Mouse (Mus musculus): ENCODE data around the gene Lclat1. TPM values are rescaled to one million over a fixed set of nuclear protein-coding genes. Genes with fewer than 3 reads are reported as not detected.

Gene Lclat1
- polyA plus RNA-seq, 1 experiment from 2014 or later = 19.9 TPM

DNA sequence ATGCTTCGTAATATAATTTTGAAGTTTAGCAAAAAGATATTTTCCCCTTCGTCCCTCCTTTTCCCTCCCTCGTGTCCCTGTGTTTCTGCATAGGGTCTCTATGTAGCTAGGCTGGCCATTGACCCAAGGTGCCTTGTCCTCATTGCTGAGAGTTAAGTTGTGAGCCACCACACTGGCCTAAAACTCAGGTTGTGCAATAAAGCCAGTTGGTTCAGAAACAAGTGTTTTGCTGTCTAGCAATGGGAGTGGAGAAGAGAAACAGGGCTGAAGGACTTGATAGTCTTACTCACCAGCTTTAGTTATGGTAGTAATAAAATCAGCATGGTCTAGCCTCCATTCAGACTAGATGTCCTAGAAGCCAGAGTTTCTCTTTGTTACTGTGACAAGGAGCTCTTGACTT, 10.3 kb downstream of the Lclat1 start:
- 85% methylated on average over 3 of the region's 3 CpGs for WGBS
- Histone ChIP-seq H3K27ac (replicated peaks; ENCODE audit: low read depth, low read length) (no peak overlapping the region), H3K27me3 (replicated peaks; ENCODE audit: control insufficient read depth, insufficient read depth, low read length) (no peaks in the 10 kb centered on the region), H3K4me2 (ENCODE audit: low read depth, low read length) (no peak overlapping the region), H3K9ac (ENCODE audit: low read depth, low read length) (no peak overlapping the region), H3K4me3 (ENCODE audit: low read depth, low read length) (no peak overlapping the region), H3K4me1 (ENCODE audit: control insufficient read depth, insufficient read depth, low read length) (no peaks in the 10 kb centered on the region), H3K36me3 (ENCODE audit: control insufficient read depth, insufficient read depth, low read length) (no peaks in the 10 kb centered on the region), H3K9me3 (ENCODE audit: control insufficient read depth, low read length) (no peaks in the 10 kb centered on the region)
- DNase-seq (ENCODE audit: low spot score) (no peak), ATAC-seq (ENCODE audit: low read depth) (no peak)

DNA sequence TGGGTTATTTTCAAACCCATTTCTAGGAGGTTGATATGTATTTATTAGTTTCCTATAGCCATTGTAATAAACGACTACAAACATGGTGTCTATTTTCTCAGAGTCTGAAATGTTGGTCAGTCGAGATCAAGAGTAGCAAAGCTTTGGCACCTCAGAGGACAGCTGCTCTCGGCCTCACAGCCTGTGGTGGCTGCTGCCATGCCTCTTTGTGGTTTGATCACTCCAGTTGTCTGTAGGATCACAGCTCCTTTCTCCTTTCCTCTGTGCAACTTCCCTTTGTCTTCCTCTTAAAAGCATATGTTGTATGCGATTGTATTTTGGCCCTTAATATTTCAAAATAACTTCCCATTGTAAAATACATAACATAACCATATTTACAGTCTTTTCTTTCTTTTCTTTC, 10.9 kb downstream of the Lclat1 start:
- H3K36me3 ChIP-seq (ENCODE audit: control insufficient read depth, insufficient read depth, low read length) = no peaks in the 10 kb centered on the region
- H3K4me1 ChIP-seq (ENCODE audit: control insufficient read depth, insufficient read depth, low read length) = no peaks in the 10 kb centered on the region
- no peak overlapping the region for H3K4me2 ChIP-seq (ENCODE audit: low read depth, low read length)
- no peak for DNase-seq (ENCODE audit: low spot score)
- H3K27me3 ChIP-seq (replicated peaks; ENCODE audit: control insufficient read depth, insufficient read depth, low read length) = no peaks in the 10 kb centered on the region
- no peak overlapping the region for H3K9ac ChIP-seq (ENCODE audit: low read depth, low read length)
- ATAC-seq (ENCODE audit: low read depth) = no peak
- H3K27ac ChIP-seq (replicated peaks; ENCODE audit: low read depth, low read length) = no peak overlapping the region
- no peaks in the 10 kb centered on the region for H3K9me3 ChIP-seq (ENCODE audit: control insufficient read depth, low read length)
- H3K4me3 ChIP-seq (ENCODE audit: low read depth, low read length) = no peak overlapping the region
- WGBS = 74% methylated on average over 4 of the region's 4 CpGs

DNA sequence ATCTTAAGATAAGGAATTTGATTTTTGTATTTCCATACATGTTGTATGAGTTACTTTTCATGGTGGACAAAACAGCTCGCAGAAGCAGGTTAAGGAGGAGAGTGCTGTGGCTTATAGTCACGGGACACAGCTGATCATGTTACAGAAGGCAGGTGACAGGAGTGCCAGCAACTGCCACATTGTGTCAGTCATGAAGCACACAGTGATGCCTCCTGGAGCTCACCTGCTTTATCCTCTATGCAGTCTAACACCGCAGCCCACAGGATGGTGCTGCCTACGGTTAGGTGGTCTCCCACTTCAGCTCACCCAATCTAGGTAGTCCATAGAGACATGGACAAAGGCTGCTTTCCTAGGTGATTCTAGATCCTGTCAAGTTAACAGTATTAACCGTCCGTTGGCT, 11.4 kb downstream of the Lclat1 start:
- H3K27ac ChIP-seq (replicated peaks; ENCODE audit: low read depth, low read length) = no peak overlapping the region
- no peak for ATAC-seq (ENCODE audit: low read depth)
- DNase-seq (ENCODE audit: low spot score) = no peak
- H3K9ac ChIP-seq (ENCODE audit: low read depth, low read length) = no peak overlapping the region
- H3K9me3 ChIP-seq (ENCODE audit: control insufficient read depth, low read length) = no peaks in the 10 kb centered on the region
- no peak overlapping the region for H3K4me3 ChIP-seq (ENCODE audit: low read depth, low read length)
- 81% methylated on average over 6 of the region's 6 CpGs for WGBS
- H3K4me2 ChIP-seq (ENCODE audit: low read depth, low read length) = no peak overlapping the region
- no peaks in the 10 kb centered on the region for H3K4me1 ChIP-seq (ENCODE audit: control insufficient read depth, insufficient read depth, low read length)
- H3K27me3 ChIP-seq (replicated peaks; ENCODE audit: control insufficient read depth, insufficient read depth, low read length) = no peaks in the 10 kb centered on the region
- H3K36me3 ChIP-seq (ENCODE audit: control insufficient read depth, insufficient read depth, low read length) = no peaks in the 10 kb centered on the region

DNA sequence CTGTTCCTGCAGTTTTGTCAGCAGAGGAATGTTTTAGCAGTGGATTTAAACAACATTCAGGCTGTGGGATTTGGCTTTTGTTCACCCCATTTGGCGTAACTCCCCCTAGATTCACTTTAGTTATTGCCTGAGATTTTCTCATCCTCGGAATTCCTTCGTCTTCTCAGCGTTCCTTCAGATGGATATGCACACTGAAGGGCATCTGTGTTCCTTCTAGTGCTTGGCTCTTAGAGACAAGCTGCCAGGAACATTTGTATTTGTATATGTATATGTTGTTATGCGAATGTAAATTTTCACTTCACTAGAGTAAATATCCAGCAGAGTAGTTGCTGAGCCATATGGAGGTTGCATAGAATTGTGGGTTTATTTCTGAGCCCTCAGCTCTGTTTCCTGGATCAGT, 12.8 kb downstream of the Lclat1 start:
- no peaks in the 10 kb centered on the region for H3K4me1 ChIP-seq (ENCODE audit: control insufficient read depth, insufficient read depth, low read length)
- WGBS = 48% methylated on average over 5 of the region's 5 CpGs
- no peaks in the 10 kb centered on the region for H3K9me3 ChIP-seq (ENCODE audit: control insufficient read depth, low read length)
- no peaks in the 10 kb centered on the region for H3K36me3 ChIP-seq (ENCODE audit: control insufficient read depth, insufficient read depth, low read length)
- no peaks in the 10 kb centered on the region for H3K27me3 ChIP-seq (replicated peaks; ENCODE audit: control insufficient read depth, insufficient read depth, low read length)
- H3K27ac ChIP-seq (replicated peaks; ENCODE audit: low read depth, low read length) = peak overlapping the region; percentile 13; the same call in 1 of the 2 replicates
- H3K9ac ChIP-seq (ENCODE audit: low read depth, low read length) = no peak overlapping the region
- DNase-seq (ENCODE audit: low spot score) = peak; percentile 61
- ATAC-seq (ENCODE audit: low read depth) = no peak
- no peak overlapping the region for H3K4me2 ChIP-seq (ENCODE audit: low read depth, low read length)
- no peak overlapping the region for H3K4me3 ChIP-seq (ENCODE audit: low read depth, low read length)

DNA sequence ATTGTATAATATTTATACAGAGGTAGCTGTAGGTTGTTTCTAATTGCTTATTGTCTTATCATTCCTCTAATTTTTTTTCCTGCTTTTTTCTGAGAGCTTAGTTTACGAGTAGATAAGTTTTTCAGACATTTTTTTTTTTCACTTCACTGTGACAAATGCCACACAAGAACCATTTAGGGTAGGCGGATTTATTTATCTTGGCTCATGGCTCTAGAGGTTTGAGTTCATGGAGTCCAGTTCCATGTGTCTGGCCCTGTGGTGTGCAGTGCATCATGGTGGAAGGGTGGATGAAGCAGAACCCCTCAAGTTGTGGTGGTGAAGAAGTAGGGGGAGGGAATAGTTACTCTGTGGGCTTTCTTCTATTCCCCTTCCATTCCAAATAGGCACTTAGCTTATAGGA, 13.9 kb downstream of the Lclat1 start:
- no peak for DNase-seq (ENCODE audit: low spot score)

DNA sequence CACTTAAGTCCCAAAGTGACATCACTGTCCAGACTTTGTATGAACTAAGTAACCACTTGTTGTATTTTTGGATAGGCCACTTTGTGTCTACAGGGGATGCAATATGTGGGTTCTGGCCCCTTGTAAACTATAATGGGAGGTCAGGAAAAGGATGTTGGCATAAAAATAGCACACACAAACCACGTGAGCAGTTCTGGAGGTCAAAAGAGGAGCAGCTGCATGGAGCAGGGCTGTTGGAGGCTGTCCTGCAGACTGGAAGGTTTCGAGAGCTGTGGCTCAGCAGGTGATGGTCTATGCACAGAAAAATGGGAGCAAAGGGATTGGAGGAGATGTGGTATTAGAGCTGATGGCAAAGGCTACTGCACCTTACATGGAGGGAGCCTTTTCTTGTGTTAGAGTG, 18.6 kb downstream of the Lclat1 start:
- H3K27me3 ChIP-seq (replicated peaks; ENCODE audit: control insufficient read depth, insufficient read depth, low read length) = no peaks in the 10 kb centered on the region
- H3K9ac ChIP-seq (ENCODE audit: low read depth, low read length) = no peak overlapping the region
- 51% methylated on average over 2 of the region's 2 CpGs for WGBS
- no peak overlapping the region for H3K4me2 ChIP-seq (ENCODE audit: low read depth, low read length)
- no peak for DNase-seq (ENCODE audit: low spot score)
- H3K36me3 ChIP-seq (ENCODE audit: control insufficient read depth, insufficient read depth, low read length) = no peaks in the 10 kb centered on the region
- peaks cover 12% of the 10 kb centered on the region; the same call in 1 of the 2 replicates for H3K4me1 ChIP-seq (ENCODE audit: control insufficient read depth, insufficient read depth, low read length)
- no peak for ATAC-seq (ENCODE audit: low read depth)
- H3K4me3 ChIP-seq (ENCODE audit: low read depth, low read length) = no peak overlapping the region
- no peaks in the 10 kb centered on the region for H3K9me3 ChIP-seq (ENCODE audit: control insufficient read depth, low read length)
- H3K27ac ChIP-seq (replicated peaks; ENCODE audit: low read depth, low read length) = no peak overlapping the region

More for the DNA sequence above, 13.9 kb downstream of the Lclat1 start:
- no peak for ATAC-seq (ENCODE audit: low read depth)
- H3K4me3 ChIP-seq (ENCODE audit: low read depth, low read length) = no peak overlapping the region
- no peaks in the 10 kb centered on the region for H3K36me3 ChIP-seq (ENCODE audit: control insufficient read depth, insufficient read depth, low read length)
- peaks cover 4% of the 10 kb centered on the region; the same call in 1 of the 2 replicates for H3K4me1 ChIP-seq (ENCODE audit: control insufficient read depth, insufficient read depth, low read length)
- 87% methylated on average over 2 of the region's 2 CpGs for WGBS
- H3K27me3 ChIP-seq (replicated peaks; ENCODE audit: control insufficient read depth, insufficient read depth, low read length) = no peaks in the 10 kb centered on the region
- H3K9ac ChIP-seq (ENCODE audit: low read depth, low read length) = no peak overlapping the region
- H3K4me2 ChIP-seq (ENCODE audit: low read depth, low read length) = no peak overlapping the region
- no peaks in the 10 kb centered on the region for H3K9me3 ChIP-seq (ENCODE audit: control insufficient read depth, low read length)
- H3K27ac ChIP-seq (replicated peaks; ENCODE audit: low read depth, low read length) = no peak overlapping the region

DNA sequence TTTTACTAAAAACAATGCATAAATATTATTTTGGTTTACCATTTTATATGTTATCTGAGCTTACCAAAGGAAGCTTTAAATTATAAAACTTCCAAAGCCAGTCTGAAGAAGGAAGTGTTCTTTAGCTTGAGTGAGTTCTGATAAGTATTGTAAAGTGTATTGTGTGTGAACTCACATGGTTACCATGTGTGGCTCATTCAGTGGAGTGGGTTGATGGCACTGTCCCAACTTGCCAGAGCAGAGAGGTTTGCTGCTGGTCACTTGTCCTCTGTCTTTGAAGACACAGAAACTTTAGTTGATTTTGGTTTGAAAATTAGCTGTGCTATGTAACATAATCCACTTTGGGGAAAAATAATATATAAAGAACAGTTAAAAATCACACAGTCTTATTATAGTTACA, 19.1 kb downstream of the Lclat1 start:
- ATAC-seq (ENCODE audit: low read depth) = no peak
- Histone ChIP-seq H3K9me3 (ENCODE audit: control insufficient read depth, low read length) (no peaks in the 10 kb centered on the region), H3K27ac (replicated peaks; ENCODE audit: low read depth, low read length) (no peak overlapping the region), H3K4me1 (ENCODE audit: control insufficient read depth, insufficient read depth, low read length) (peaks cover 12% of the 10 kb centered on the region; the same call in 1 of the 2 replicates), H3K4me2 (ENCODE audit: low read depth, low read length) (no peak overlapping the region), H3K4me3 (ENCODE audit: low read depth, low read length) (no peak overlapping the region), H3K27me3 (replicated peaks; ENCODE audit: control insufficient read depth, insufficient read depth, low read length) (no peaks in the 10 kb centered on the region), H3K36me3 (ENCODE audit: control insufficient read depth, insufficient read depth, low read length) (no peaks in the 10 kb centered on the region), H3K9ac (ENCODE audit: low read depth, low read length) (no peak overlapping the region)
- no peak for DNase-seq (ENCODE audit: low spot score)

DNA sequence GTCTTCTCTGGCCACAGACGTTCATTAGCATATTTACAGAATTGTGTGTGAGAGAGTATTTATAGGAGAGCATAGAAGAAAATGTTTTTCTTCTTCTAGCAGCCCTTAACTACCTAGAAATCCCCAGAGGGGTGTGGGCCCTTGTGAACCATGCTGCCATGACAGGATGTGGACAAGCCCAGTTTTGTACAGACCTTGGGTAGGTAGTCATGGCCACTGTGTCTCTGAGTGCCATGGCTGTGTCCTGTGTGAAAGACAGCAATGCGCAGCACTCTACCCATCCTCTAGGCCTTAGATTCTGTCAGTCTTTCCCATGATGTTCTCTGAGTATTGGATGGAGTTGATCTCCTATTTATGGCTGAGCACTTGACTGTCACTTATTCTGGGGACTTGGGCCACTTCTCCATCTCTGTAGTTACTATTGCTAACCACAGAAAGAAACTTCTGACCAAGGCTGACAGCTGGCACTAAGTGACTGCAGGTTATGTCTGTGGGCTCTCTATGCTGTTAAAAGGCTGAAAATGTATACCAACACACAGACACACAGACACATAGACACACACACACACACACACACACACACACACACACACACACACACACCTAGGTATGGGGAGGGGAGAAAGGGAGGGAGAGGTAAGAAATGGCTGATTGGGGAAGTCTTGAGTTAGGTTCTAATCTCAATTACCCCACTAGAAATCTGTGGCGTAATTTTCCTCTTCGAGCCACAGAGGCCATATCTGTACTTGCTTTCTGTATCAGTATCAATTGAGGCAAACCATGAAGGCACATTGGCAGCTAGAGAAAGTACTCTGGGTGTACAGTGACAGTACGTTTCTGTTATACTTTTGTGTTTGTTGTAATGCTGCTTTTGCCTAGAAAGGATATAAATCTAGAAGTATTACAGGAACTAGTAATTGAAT, 29.0 kb downstream of the Lclat1 start:
- Histone ChIP-seq H3K4me1 (ENCODE audit: control insufficient read depth, insufficient read depth, low read length) (peaks cover 5% of the 10 kb centered on the region; the same call in 1 of the 2 replicates), H3K9ac (ENCODE audit: low read depth, low read length) (no peak overlapping the region), H3K9me3 (ENCODE audit: control insufficient read depth, low read length) (no peaks in the 10 kb centered on the region), H3K36me3 (ENCODE audit: control insufficient read depth, insufficient read depth, low read length) (no peaks in the 10 kb centered on the region), H3K4me3 (ENCODE audit: low read depth, low read length) (no peak overlapping the region), H3K4me2 (ENCODE audit: low read depth, low read length) (no peak overlapping the region), H3K27me3 (replicated peaks; ENCODE audit: control insufficient read depth, insufficient read depth, low read length) (no peaks in the 10 kb centered on the region), H3K27ac (replicated peaks; ENCODE audit: low read depth, low read length) (no peak overlapping the region)
- WGBS = 89% methylated on average over 5 of the region's 5 CpGs
- DNase-seq (ENCODE audit: low spot score) = no peak
- ATAC-seq (ENCODE audit: low read depth) = no peak

DNA sequence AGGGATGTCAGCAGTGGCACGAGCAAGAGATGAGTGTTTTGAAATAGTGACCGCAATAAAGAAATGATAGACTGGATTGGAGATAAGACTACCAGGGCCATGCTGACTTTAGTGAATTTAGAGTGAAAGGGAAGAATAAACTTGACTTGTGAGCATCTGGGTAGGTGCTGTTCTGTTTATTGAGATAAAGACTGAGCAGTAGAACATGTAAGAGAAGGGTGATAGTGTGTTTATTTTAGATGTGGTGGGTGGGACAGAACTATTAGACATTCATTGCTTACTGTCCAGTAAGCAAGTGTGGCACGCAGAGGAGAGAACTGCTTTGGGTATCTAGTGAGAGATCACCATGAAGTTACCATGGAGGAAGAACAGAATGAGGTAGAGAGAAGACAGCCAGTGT, 30.4 kb downstream of the Lclat1 start:
- WGBS = 93% methylated on average over 3 of the region's 3 CpGs
- ATAC-seq (ENCODE audit: low read depth) = no peak
- no peaks in the 10 kb centered on the region for H3K9me3 ChIP-seq (ENCODE audit: control insufficient read depth, low read length)
- H3K4me3 ChIP-seq (ENCODE audit: low read depth, low read length) = no peak overlapping the region
- H3K27me3 ChIP-seq (replicated peaks; ENCODE audit: control insufficient read depth, insufficient read depth, low read length) = no peaks in the 10 kb centered on the region
- H3K9ac ChIP-seq (ENCODE audit: low read depth, low read length) = no peak overlapping the region
- no peak overlapping the region for H3K27ac ChIP-seq (replicated peaks; ENCODE audit: low read depth, low read length)
- no peak for DNase-seq (ENCODE audit: low spot score)
- H3K36me3 ChIP-seq (ENCODE audit: control insufficient read depth, insufficient read depth, low read length) = no peaks in the 10 kb centered on the region
- no peak overlapping the region for H3K4me2 ChIP-seq (ENCODE audit: low read depth, low read length)
- no peaks in the 10 kb centered on the region for H3K4me1 ChIP-seq (ENCODE audit: control insufficient read depth, insufficient read depth, low read length)

Data from embryonic facial prominence, embryonic 14.5 days (tissue).